9 mouse cellular contexts compared by ENCODE assay signal in genomic region chr11:105952911-105953386, GRCm38 (mm10). TPM values are rescaled to one million over a fixed set of nuclear protein-coding genes. Genes with fewer than 3 reads are reported as not detected.
A peak's percentile ranks its signal among the peaks of the same experiment; 100 is the strongest.
DNase-seq lines count a peak whose midpoint lies in the region; ATAC-seq lines count a peak whose summit lies in the region.
"Had no signal": no experiment of that assay in that cellular context is flagged by ENCODE, and none has a peak within 500 bp of the region (broad histone marks: within the 10 kb centered on the region; RNA-seq: fewer than 3 reads in every experiment).

Cyb561 (minus strand) TSS chr11:105953336.

- 60% methylated on average over 12 of the region's 12 CpGs for WGBS in lung, embryonic 15.5 days
- 72% methylated on average over 12 of the region's 12 CpGs for WGBS in embryonic facial prominence, embryonic 10.5 days
- 72% methylated on average over 12 of the region's 12 CpGs for WGBS in stomach, embryonic 14.5 days
- 78% methylated on average over 12 of the region's 12 CpGs for WGBS in heart, embryonic 11.5 days (ENCODE audit: insufficient replicate concordance)

- H3K27ac ChIP-seq in lung, embryonic 15.5 days, result no peak within 1 kb of the TSS
- H3K27ac ChIP-seq in embryonic facial prominence, embryonic 10.5 days (replicated peaks), result 0 out of 2 replicates have a peak within 1 kb of the TSS, but pooled peaks have one; percentile 4
- H3K27ac ChIP-seq in stomach, embryonic 14.5 days (ENCODE audit: low read length), result no peak within 1 kb of the TSS
- no peak within 1 kb of the TSS for H3K27ac ChIP-seq in heart, embryonic 11.5 days (ENCODE audit: low read depth, low read length)
- H3K27ac ChIP-seq: liver, embryonic 14.5 days had no signal

- H3K9ac ChIP-seq in lung, embryonic 15.5 days, result no peak within 1 kb of the TSS
- H3K9ac ChIP-seq in stomach, embryonic 14.5 days (replicated peaks; ENCODE audit: low read depth, low read length), result no peak within 1 kb of the TSS
- no peak within 1 kb of the TSS for H3K9ac ChIP-seq in heart, embryonic 11.5 days (ENCODE audit: low read depth, low read length)
- H3K9ac ChIP-seq: liver, embryonic 14.5 days had no signal

- no peak for DNase-seq in lung, postnatal 14 days
- DNase-seq in embryonic facial prominence, embryonic 10.5 days (ENCODE audit: low spot score), result no peak
- DNase-seq in layer of hippocampus, postnatal 10 days (ENCODE audit: low spot score in 2 of 2), result no peak
- no peak for DNase-seq in yolk sac, embryonic 10.5 days (ENCODE audit: low spot score)
- DNase-seq in thymus, postnatal 4 days, result no peak

- no peak for ATAC-seq in lung, embryonic 15.5 days (ENCODE audit: borderline replicate concordance, extremely low read depth, low FRiP score, low TSS enrichment)
- 0 out of 2 replicates have a peak, but pooled peaks have one; percentile 16 for ATAC-seq in stomach, embryonic 14.5 days (ENCODE audit: insufficient number of reproducible peaks, insufficient read depth, low FRiP score, low read depth)
- no peak for ATAC-seq in heart, embryonic 11.5 days (replicated peaks; ENCODE audit: insufficient number of reproducible peaks, low FRiP score, low TSS enrichment)

- no peaks in the 10 kb centered on the region for H3K36me3 ChIP-seq in lung, embryonic 15.5 days
- no peaks in the 10 kb centered on the region for H3K36me3 ChIP-seq in embryonic facial prominence, embryonic 10.5 days (replicated peaks)
- H3K36me3 ChIP-seq in stomach, embryonic 14.5 days (ENCODE audit: control insufficient read depth, insufficient read depth, low read length), result no peaks in the 10 kb centered on the region
- H3K36me3 ChIP-seq in heart, embryonic 11.5 days (ENCODE audit: control insufficient read depth, insufficient read depth, low read length), result no peaks in the 10 kb centered on the region

- H3K4me1 ChIP-seq in lung, embryonic 15.5 days, result peaks cover 10% of the 10 kb centered on the region
- H3K4me1 ChIP-seq in embryonic facial prominence, embryonic 10.5 days, result peaks cover 24% of the 10 kb centered on the region
- no peaks in the 10 kb centered on the region for H3K4me1 ChIP-seq in stomach, embryonic 14.5 days (ENCODE audit: control insufficient read depth, insufficient read depth, low read length)
- H3K4me1 ChIP-seq in heart, embryonic 11.5 days (ENCODE audit: control insufficient read depth, insufficient read depth, low read length), result no peaks in the 10 kb centered on the region

- H3K4me2 ChIP-seq in lung, embryonic 15.5 days, result no peak within 1 kb of the TSS
- H3K4me2 ChIP-seq in stomach, embryonic 14.5 days (replicated peaks; ENCODE audit: low read depth, low read length), result no peak within 1 kb of the TSS
- no peak within 1 kb of the TSS for H3K4me2 ChIP-seq in heart, embryonic 11.5 days

- no peaks in the 10 kb centered on the region for H3K9me3 ChIP-seq in lung, embryonic 15.5 days
- no peaks in the 10 kb centered on the region for H3K9me3 ChIP-seq in embryonic facial prominence, embryonic 10.5 days
- no peaks in the 10 kb centered on the region for H3K9me3 ChIP-seq in stomach, embryonic 14.5 days (ENCODE audit: control insufficient read depth, low read depth, low read length)
- no peaks in the 10 kb centered on the region for H3K9me3 ChIP-seq in heart, embryonic 11.5 days (replicated peaks; ENCODE audit: control insufficient read depth, low read length)

- no peak within 1 kb of the TSS for H3K4me3 ChIP-seq in lung, embryonic 15.5 days
- no peak within 1 kb of the TSS for H3K4me3 ChIP-seq in embryonic facial prominence, embryonic 10.5 days
- H3K4me3 ChIP-seq in stomach, embryonic 14.5 days (ENCODE audit: low read depth, low read length), result no peak within 1 kb of the TSS
- no peak within 1 kb of the TSS for H3K4me3 ChIP-seq in heart, embryonic 11.5 days (ENCODE audit: low read depth, low read length)

- H3K27me3 ChIP-seq in lung, embryonic 15.5 days, result no peaks in the 10 kb centered on the region
- 0 out of 2 replicates have a peak, but pooled peaks cover 3% of the 10 kb centered on the region for H3K27me3 ChIP-seq in embryonic facial prominence, embryonic 10.5 days (replicated peaks; ENCODE audit: low read depth, poor library complexity, severe bottlenecking)
- H3K27me3 ChIP-seq in stomach, embryonic 14.5 days (ENCODE audit: control insufficient read depth, insufficient read depth, low read length), result no peaks in the 10 kb centered on the region
- H3K27me3 ChIP-seq in heart, embryonic 11.5 days (ENCODE audit: control insufficient read depth, insufficient read depth, low read length), result peaks cover 11% of the 10 kb centered on the region; the same call in 1 of the 2 replicates

RNA-seq across cellular contexts. Expression of gene Cyb561, which starts in this region (rescaled TPM):
- 34.2 and 39.8 TPM in 2 replicates for polyA plus RNA-seq in lung, embryonic 15.5 days (2015; fragmentation: Nextera tagmentation; extraction: Ambion mirVana)
- polyA plus RNA-seq in embryonic facial prominence, embryonic 10.5 days (2016; fragmentation: Nextera tagmentation; extraction: Ambion mirVana), result 13.2 and 14.0 TPM in 2 replicates
- total RNA-seq in layer of hippocampus, postnatal 10 days (2021), result 10 to 100 TPM; 31.6 to 42.5 TPM
- polyA plus RNA-seq in stomach, embryonic 14.5 days (2014; fragmentation: Nextera tagmentation; extraction: Ambion mirVana), result 36.8 and 39.0 TPM in 2 replicates
- 3.5 and 3.7 TPM in 2 replicates for polyA plus RNA-seq in heart, embryonic 11.5 days (2014; fragmentation: Nextera tagmentation; extraction: Ambion mirVana)
